Mouse (Mus musculus) T-cell, adult 2 months (primary cell): Measurements from ENCODE around the gene Ndufab1.
A peak's percentile ranks its signal among the peaks of the same experiment; 100 is the strongest.
"Not testable (repeated sequence)": the region's sequence is repeated elsewhere in the genome, so short reads cannot be mapped to it uniquely, and the experiment has no call there.

Experiments used
- DNase-seq: peaks from one replicate; pipeline ENCODE4 v3.0.0; 2022; ENCODE audit warnings: low spot score

Gene Ndufab1

DNA sequence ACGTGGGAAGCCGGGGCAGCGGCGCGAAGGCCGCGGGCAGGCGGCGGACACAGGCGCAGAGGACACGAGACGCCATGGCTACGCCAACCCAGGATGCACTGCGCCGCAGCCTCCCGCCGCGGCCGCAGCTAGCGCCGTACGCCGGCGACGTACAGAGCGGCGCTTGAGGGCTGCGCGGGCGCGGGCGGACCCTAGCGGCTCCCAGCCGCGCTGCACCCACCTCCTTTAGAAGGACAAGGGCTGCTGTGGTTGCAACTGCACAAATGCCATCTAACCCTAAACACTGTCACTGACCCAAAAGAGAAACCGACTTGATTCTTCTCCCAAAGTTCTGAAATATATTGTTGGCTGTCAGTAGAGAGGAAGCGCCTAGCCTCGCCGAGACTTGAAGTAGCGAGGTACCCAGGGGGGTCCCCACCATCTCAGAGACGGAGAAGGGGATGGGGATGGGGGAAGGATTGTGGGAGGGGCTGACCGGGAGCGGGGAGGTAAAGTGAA is at the start of gene Ndufab1:
Ndufab1 (minus strand) TSS at position 140 of the 498 bp plus-strand sequence.
- peak; percentile 82 for DNase-seq

DNA sequence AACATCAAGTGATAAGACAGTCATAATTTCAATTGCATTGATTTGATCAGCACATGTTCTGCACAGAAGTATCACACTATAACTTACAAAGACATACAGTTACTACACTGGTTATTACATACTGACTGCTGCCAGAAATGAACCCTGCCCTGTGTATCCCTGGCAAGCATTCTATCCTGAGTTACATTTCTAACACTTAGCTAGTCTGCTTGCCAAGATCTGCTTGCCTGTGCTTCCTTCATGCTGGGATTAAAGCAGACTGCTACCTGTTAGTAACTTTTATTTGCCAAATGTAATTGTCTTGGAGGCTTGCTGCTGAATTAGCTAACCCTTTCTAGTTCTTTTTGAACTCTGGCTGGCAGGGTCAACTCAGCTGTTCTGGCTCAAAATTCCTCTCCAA is 39.3 kb upstream of the Ndufab1 start:
- no peak for DNase-seq

DNA sequence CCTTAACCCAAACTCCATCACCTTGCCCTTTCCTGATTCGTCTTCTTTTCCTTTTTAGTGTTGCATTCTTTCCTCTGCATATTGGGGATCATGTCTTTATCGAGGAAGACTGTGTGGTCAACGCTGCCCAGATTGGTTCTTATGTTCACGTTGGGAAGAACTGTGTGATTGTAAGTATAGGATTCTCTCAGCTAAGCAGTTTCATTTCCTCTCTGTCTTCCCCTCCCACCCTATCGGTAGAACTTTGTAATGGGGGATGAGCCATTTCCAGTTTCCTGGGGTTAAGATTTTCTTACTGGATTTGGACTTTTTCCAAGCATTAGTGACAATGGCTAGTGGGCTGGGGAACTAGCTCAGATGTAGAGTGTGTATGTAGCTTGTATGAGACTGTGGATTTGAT is 36.5 kb upstream of the Ndufab1 start:
- DNase-seq = no peak

DNA sequence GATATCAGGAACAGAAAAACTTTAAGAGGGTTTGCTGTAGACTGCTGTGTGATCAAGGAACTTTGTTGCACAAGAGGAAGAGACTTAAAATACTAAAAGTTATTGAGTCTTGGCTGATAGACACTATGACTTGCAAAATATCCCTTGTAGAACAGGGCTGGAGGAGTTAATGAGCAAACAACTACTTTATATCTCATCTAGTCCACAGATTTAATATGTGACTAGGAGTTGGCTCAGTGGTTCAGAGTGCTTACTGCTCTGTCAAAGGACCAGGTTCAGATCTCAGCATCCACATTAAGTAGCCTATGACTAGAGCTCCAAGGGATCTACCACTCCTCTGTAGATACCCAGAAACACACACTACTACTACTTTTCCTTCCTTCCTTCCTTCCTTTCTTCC is 35.4 kb upstream of the Ndufab1 start:
- no peak for DNase-seq

DNA sequence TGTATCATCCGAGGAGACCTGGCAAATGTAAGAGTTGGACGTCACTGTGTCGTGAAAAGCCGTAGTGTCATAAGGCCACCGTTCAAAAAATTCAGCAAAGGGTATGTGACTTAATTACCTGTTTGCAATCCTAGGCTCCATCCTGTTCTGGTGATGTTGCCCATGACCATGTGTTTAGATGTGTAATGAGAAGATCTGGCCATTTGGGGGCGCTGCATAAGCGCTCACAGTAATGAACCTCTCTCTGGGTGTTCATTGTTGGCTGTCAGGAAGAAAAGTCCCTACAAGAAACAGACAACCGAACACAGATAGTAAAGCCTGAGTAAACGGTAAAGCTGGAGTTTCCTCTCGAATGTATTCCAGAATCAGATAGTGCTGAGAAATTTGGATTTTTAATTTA is 33.4 kb upstream of the Ndufab1 start:
- peak; percentile 38 for DNase-seq

DNA sequence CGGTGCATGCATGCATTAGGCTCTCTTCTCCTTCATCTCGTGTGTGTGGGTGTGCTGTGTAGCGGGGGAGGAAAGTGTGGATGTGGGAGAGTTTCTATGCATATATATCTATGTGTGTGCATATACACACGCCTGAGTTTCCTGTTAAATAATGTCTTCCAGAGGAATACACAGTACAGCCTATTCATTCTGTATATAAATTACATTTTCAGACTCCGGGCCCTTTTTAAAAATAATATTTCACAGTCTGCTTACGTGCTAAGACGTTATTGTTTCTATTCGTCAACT is 31.6 kb upstream of the Ndufab1 start:
- no peak for DNase-seq

DNA sequence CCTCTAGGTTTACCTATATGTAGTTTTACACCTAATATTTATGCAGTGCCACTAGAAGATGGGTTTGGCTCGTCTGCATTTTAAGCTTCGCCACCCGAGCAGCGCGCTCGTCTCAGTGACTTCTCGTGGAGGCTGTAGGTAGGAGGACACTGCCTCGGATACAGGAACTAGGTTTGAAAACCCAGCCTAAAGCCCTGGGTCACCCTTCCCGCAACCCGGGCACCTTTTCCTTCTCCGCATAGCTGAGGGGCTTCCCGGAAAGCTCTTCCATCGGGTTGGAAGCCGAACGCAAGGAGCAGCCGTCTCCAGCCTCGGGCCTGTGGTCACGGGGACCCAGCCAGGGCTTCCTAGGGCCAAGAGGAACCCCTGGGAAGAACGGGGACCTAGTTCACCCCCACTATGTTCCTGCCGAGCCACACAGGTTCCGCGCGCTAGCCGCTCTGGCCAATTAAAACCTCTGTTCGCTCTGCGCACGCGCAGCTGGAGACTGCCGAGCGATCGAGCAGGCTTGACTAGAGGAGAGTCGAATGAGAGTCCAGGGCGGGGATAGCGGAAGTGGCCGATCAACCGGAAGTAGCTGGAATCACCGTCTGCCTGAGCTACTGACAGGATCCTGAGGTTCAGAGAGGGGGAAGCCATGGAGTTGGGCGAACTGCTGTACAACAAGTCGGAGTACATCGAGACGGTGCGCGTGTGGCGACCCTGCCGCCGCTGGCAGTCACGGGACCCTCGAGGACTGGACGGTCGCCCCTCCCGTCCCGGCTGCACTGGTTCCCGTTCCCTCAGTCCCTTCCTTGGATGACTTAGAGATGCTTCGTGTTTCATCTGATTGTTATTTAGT is 31.0 kb upstream of the Ndufab1 start, which contains the start of the genes Palb2 and Dctn5:
Palb2 (minus strand) TSS at position 489 of the 841 bp plus-strand sequence.
Dctn5 (plus strand) TSS at position 545 of the 841 bp plus-strand sequence.
- peak; percentile 98 for DNase-seq

DNA sequence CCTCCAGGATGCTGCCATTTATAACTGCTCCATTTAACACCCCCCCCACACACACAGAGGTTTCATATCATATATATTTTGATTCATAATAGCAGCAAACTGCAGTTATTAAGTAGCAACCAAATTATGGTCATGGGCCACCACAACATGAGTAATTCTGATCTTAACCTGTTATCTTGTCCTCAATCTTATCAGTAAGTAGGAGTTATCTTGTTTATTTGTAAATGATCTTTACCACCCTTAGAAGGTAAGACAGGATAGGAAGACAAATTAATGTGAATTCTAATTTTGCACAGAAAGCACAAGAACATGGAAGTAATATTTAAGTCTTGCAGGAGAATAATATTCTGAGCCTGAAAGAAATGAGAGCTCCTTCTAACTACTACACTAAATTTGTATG is 30.1 kb upstream of the Ndufab1 start:
- DNase-seq = no peak

DNA sequence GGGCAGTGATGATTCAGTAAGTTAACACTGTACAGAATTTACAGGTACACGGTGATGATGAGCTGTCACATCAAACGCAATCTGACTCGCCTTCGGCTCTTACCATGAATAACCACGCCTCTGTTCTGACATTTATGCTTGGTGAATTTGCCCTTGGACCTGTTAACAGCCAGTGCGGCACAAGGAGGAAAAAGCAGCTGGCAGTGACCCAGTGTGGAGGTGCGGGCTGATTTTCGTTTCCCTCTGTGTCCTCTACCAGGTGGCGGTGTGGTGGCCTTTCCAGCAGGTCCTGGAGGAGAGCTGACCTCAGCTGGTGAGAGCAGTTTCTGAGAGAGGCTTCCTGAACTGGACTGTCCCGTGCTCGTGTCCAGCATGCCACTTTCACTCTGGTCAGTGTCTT is 25.3 kb upstream of the Ndufab1 start:
- DNase-seq = no peak

DNA sequence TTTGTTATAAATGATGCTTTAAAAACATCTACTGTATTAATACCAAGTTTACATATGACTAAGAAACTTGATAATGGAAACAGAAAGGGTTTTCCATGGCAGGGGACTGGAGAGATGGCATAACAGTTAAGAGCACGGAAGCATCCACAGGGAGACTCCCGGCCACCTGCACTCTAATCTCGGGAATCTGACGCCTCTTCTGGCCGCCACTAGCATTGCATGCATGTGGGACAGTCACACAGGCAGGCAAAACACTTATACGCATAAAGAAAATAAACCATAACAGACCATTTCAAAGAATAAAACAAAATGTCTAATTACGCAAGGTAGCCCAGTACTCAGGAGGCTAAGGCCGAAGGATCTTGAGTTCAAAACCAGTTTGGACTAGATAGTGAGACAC is 23.9 kb upstream of the Ndufab1 start:
- no peak for DNase-seq

DNA sequence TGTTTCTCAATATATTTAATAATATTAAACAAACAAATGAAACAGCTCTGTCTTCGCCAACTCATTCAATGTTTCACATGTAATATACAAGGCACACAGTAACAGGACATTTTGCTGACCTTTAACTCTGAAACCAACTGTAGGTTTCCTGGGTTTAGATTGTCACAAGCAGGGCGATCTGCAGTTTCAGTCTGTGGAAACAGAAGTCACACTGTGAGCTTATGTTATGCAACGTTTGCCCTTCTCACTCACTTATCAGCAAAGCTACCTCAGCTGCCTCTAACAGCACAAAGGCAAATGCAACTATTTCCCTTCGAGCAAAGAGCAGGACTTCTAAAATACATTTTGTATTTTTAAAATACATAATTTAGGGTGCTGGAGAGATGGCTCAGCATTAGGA is 21.8 kb upstream of the Ndufab1 start:
- DNase-seq = no peak

DNA sequence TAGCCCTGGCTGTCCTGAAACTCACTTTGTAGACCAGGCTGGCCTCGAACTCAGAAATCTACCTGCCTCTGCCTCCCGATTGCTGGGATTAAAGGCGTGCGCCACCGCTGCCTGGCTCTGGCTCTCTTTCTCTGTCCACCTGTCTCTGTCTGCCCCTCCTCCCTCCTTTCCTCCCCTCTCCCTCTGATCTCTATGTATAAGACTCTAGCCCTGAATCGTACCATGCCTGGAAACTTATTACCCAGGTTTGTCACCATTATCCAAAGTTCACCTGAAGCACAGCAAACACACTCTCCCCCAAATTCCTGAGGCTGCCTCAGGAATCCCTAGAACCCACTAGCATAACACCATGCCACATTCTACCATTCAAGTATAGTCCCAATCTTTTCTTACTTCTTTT is 6.5 kb upstream of the Ndufab1 start:
- no peak for DNase-seq

DNA sequence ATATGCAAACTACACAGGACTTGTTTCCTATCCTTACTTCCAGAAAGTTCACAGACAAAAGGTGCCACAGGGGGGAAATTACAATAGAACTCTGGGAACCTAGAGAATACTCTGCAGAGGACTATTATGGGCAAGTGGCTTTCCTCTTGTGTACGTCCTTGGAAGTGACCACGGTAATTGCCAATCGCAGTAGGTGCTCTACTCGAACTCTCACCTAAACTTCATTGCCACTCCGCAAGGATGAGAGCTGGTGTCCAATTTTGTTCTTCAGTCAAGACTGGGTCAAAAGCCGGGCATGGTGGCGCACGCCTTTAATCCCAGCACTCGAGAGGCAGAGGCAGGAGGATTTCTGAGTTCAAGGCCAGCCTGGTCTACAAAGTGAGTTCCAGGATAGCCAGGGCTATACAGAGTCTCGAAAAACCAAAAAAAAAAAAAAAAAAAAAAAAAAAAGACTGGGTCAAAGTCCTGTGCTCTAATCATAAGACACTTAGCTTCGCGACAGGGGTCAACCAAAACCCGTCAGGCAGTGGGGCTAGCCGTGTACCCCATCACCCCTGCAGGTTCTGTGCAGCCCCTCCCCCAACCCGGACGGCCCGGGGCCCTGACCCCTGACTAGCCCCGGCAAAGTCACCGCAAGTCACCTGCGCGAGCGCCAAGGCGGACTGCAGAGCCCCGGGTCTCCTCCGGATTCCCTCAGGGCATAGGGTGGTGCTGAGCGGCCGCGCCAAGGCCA is 506 bp downstream of the Ndufab1 start:
- DNase-seq = not testable (repeated sequence)

DNA sequence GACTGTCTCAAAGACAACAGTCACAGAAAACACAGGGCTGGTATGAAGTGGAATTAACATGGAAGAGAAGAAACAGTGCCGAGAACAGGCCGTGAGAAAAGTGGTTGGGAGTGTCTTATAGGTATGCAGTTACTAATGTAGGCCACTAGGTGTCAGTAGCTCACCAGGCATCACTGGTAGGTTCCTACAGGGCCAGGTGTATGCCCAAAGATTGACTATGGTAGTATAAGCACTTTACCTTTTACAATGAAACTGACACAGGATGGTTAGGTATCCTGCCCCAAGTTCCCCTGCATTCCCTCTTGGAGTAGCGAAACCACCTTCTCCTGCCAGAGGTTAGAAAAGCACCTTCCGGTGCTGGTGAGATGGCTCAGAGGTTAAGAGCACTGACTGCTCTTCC is 2.5 kb downstream of the Ndufab1 start:
- DNase-seq = peak; percentile 68

DNA sequence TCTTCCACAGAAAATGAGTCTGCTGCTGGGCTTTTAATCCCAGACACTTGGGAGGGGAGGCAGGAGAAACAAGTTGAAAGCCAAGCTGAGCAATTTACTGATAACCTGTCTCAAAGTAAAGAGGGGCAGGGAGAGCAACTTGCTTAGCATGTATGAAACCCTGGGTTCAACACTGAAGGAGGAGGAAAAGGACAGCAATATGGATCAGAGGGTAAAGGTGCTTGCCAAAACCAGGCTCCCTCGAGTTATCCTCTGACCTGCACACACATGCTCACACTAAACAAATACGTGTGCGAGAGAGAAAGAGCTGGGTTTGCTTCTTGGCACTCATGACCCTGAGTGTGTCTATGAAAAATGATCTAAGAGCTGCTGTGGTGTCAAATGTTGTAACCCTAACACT is 3.7 kb downstream of the Ndufab1 start:
- no peak for DNase-seq

DNA sequence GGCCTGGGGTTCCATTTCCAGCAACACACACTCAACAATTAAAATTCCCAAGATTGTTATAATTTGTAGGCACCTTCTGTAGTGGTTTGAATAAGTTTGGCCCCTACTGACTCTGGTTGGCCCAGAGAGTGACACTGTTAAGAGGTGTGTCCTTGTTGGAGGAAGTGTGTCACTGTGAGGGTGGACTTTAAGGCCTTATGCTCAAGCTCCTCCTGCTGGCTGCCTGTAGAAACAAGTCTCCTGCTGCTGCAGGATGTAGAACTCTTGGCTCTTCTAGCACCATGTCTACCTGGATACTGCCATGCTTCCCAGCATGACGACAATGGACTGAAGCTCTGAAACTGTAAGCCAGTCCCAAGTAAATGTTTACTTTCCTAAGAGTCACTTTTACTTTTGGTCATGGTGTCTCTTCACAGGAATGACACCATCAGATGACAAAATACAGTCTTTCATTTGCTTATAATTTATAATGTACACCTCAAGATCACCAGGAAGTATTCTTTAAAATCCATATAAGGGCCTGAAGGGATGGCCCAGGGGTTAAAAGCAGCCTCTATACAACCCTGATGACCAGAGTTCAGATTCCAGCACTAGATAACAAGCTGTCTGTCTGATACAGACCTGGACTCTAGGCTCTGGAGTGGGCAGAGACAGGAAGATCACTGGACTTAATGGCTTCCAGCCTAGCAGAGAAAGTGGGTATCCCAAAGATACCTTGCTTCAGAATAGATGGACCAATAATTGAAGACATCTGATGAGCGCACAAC is 6.9 kb downstream of the Ndufab1 start:
- no peak for DNase-seq

DNA sequence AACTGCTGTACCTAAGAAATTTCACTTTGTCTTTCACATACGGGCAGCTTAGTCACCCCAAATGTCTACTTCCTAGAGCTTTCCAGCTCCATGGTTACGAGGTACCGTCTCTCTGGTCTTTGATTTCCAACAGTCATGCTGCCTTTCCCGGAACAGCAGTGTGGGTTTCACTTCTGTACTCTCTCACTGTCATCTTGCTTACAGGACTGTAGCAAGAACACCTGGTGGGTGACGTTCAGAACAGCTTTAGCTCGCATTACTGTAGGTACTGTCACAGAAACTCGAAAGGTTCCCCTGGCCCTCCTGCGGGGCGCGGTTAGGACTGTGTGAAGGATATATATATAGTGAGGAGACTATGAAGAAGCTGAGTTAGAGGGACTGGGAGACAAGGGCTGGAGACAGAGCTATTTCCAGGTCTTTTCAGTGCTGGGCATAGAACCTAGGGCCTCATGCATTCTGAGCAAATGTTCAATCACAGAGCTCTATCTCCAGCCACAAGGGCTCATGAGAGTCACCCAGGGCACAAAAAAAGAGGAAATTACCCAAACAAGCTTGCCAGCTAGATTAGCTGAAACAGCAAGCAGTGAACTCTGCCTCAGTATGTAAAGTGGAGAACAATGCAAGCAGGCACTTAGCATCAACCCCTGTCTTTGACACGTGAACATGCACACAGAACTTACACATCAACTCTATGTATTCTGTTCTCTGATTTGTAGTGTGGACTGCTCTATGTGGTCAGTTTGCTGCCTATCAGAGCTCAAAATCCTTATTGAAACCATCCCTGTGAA is 14.3 kb downstream of the Ndufab1 start:
- no peak for DNase-seq

DNA sequence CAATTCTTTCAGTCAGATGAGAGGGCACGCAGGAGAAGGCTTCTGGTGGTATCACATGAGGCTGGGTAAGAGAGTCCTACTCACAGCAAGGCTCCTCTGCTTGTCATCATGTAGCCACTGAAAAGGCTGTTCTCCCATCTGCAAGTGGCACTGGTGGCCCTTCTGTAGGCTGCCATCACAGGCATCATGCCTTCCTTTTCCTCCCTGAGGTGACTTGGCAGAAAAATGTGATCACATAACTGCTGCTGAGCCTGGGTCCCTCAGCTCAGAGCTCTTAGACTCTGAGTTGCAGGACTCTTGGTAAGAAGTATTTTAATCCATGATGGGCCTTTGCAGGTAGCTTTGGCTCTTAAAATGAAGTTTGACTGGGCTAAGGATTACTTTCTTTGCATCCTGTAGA is 20.6 kb downstream of the Ndufab1 start:
- DNase-seq = no peak

DNA sequence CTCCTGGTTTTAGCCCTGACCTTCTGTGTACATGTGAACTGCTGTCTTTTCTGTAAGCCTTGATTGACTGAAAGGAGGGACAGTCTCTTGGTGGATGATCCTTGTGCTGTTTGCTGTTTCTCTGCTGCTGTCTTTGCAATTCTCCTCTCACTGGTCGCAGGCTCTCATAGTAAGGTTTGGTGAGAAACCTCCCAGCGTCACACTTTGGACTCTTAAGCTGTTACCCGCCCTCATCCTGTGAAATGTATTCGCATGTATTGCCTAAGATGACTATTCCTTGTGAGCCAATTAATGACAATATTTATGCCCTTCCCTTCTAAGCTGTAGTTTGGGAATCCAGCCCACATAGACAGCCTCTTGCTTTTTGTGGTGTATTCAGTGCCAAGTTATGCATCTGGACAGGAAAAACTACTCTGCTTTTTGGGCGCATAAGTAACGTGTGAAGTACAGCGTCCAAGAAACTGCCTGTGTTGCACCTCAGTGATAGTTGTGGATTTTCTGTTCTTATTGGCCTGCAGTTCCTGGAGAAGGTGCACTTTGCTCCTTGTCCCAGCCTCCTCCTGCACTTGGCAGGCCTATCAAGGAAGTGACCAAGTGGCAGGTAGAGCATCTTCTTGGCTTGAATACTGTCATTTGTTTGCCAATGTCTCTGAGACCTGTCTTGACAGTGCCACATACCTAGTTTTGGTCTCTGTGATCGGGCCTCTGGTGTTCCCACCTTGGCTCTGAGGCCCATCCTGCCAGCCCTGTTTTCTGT is 21.7 kb downstream of the Ndufab1 start:
- DNase-seq = no peak

DNA sequence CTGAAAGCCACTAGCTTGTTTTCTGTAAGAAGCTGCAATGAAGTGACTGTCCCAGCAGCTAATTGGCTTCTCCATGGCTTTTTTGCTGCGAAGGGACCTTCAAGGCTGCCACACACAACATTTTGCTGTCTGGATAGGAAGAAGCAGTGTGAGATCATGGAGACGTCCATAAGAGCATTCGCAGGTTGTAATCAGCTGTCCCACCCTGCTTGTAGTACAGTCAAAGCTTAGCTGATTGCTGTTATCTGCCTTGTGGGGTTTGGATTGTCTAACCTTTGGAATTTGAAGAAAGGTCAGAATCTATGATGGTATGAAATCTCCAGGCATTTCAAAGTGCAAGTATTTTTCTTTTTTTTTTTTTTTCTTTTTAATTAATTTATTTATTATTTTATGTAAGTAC is 27.3 kb downstream of the Ndufab1 start:
- DNase-seq = no peak
